Mouse (Mus musculus): Measurements from ENCODE around the gene Cabp4. TPM values are rescaled to one million over a fixed set of nuclear protein-coding genes. Genes with fewer than 3 reads are reported as not detected.

Cabp4 gene
- polyA plus RNA-seq, 1 experiment from 2014 or later: not detected

GRCm38 (mm10) chr19:4101466-4101865, 42.4 kb downstream of the Cabp4 start:
- 59% methylated on average over 6 of the region's 6 CpGs for WGBS
- H3K9ac ChIP-seq (ENCODE audit: low read depth, low read length): peak overlapping the region; percentile 64
- no peak for DNase-seq (ENCODE audit: low spot score)

GRCm38 (mm10) chr19:4100718-4101261, 43.0 kb downstream of the Cabp4 start:
- peaks cover 31% of the 10 kb centered on the region for H3K27me3 ChIP-seq (replicated peaks; ENCODE audit: control insufficient read depth, insufficient read depth, low read length)
- H3K4me3 ChIP-seq (ENCODE audit: low read depth, low read length): peak overlapping the region; percentile 46
- H3K9me3 ChIP-seq (ENCODE audit: control insufficient read depth, low read length): no peaks in the 10 kb centered on the region
- H3K27ac ChIP-seq (replicated peaks; ENCODE audit: low read depth, low read length): no peak overlapping the region
- peak overlapping the region; percentile 64 for H3K9ac ChIP-seq (ENCODE audit: low read depth, low read length)
- WGBS: 3% methylated on average over 24 of the region's 52 CpGs
- no peaks in the 10 kb centered on the region for H3K36me3 ChIP-seq (ENCODE audit: control insufficient read depth, insufficient read depth, low read length)
- peaks cover 25% of the 10 kb centered on the region for H3K4me1 ChIP-seq (ENCODE audit: control insufficient read depth, insufficient read depth, low read length)
- ATAC-seq (ENCODE audit: low read depth) (no peak), DNase-seq (ENCODE audit: low spot score) (peak; percentile 34)
- H3K4me2 ChIP-seq (ENCODE audit: low read depth, low read length): peak overlapping the region; percentile 90

More at GRCm38 (mm10) chr19:4101466-4101865, 42.4 kb downstream of the Cabp4 start:
- Histone ChIP-seq H3K4me1 (ENCODE audit: control insufficient read depth, insufficient read depth, low read length) (peaks cover 25% of the 10 kb centered on the region), H3K4me3 (ENCODE audit: low read depth, low read length) (peak overlapping the region; percentile 46), H3K4me2 (ENCODE audit: low read depth, low read length) (peak overlapping the region; percentile 90), H3K9me3 (ENCODE audit: control insufficient read depth, low read length) (no peaks in the 10 kb centered on the region), H3K27ac (replicated peaks; ENCODE audit: low read depth, low read length) (no peak overlapping the region), H3K36me3 (ENCODE audit: control insufficient read depth, insufficient read depth, low read length) (no peaks in the 10 kb centered on the region), H3K27me3 (replicated peaks; ENCODE audit: control insufficient read depth, insufficient read depth, low read length) (peaks cover 31% of the 10 kb centered on the region)
- ATAC-seq (ENCODE audit: low read depth): no peak

DNA sequence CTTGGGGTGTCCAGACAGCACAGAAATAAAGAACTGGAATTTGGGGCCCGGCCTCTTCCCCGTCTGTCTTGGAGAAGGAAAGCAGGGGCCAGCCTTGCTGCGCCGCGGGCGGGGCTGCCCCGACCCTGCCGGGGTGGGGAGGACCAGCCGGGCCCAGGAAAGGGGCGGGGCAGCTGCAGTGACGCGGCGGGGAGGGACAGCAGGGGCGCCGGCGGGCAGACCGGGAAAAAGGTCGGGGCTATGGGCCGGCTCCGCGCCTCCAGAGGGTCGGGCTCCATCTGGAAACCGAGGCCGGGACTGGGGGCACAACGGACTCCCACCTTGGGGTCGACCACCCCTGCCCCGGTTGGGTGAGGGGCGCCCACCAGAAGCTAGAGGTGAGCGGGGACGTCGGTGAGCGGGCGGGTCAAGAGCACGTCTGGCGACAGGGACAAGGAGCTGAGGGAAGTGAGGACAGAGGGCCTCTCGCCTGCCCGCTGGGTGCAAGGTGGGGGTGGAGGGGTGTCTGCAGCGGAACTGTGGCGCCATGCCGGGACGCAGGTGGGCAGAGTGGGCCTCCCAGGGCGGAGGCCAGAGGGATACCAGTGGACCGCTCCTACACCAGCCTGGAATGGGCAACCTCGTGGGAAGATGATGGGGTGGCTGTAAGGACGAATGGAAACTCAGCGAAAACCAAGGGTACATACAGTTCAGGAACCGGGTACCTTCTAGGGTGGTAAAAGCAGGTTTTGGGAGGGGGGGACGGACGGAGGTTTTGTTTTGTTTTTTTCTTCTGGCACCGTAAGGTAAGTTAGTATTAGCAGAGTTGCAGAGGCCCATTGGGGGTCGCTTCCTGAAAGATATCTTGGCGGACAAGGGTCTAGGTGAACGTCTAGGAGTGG, 43.8 kb downstream of the Cabp4 start, which contains the start of gene Pitpnm1:
Pitpnm1 (plus strand) TSS at position 162 of the 881 bp plus-strand sequence.
- 2% methylated on average over 42 of the region's 53 CpGs for WGBS
- Histone ChIP-seq H3K4me2 (ENCODE audit: low read depth, low read length) (peak within 1 kb of the TSS; percentile 90), H3K27ac (replicated peaks; ENCODE audit: low read depth, low read length) (no peak within 1 kb of the TSS), H3K9me3 (ENCODE audit: control insufficient read depth, low read length) (no peaks in the 10 kb centered on the region), H3K9ac (ENCODE audit: low read depth, low read length) (peak within 1 kb of the TSS; percentile 64), H3K27me3 (replicated peaks; ENCODE audit: control insufficient read depth, insufficient read depth, low read length) (peaks cover 31% of the 10 kb centered on the region), H3K4me1 (ENCODE audit: control insufficient read depth, insufficient read depth, low read length) (peaks cover 25% of the 10 kb centered on the region), H3K4me3 (ENCODE audit: low read depth, low read length) (peak within 1 kb of the TSS; percentile 46), H3K36me3 (ENCODE audit: control insufficient read depth, insufficient read depth, low read length) (no peaks in the 10 kb centered on the region)
- ATAC-seq (ENCODE audit: low read depth) (no peak), DNase-seq (ENCODE audit: low spot score) (peak; percentile 58)

DNA sequence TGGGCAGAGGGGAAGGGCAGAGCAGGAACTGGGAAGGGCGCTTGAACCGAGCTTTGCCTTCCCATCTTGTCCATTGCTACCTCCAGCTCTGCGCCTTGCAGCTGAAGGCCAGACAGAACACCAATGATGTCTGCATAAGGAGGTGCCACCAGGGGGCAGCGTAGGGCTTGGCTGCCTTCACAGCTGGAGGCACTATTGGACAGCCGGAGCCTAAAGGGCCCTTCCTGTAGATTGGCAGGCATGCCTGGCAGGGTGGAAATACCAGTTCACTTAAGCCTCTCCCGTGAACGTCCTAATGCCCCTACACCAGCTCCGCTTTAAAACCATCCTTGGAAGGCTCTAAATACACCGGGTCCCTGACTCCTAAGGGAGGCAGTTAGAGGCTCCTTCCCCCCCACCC, 44.8 kb downstream of the Cabp4 start:
- H3K27ac ChIP-seq (replicated peaks; ENCODE audit: low read depth, low read length): no peak overlapping the region
- H3K9me3 ChIP-seq (ENCODE audit: control insufficient read depth, low read length): no peaks in the 10 kb centered on the region
- WGBS: 13% methylated on average over 9 of the region's 9 CpGs
- DNase-seq (ENCODE audit: low spot score) (peak; percentile 93), ATAC-seq (ENCODE audit: low read depth) (peak; percentile 24; the same call in 1 of the 2 replicates)
- H3K36me3 ChIP-seq (ENCODE audit: control insufficient read depth, insufficient read depth, low read length): no peaks in the 10 kb centered on the region
- H3K4me2 ChIP-seq (ENCODE audit: low read depth, low read length): peak overlapping the region; percentile 90
- peaks cover 25% of the 10 kb centered on the region for H3K4me1 ChIP-seq (ENCODE audit: control insufficient read depth, insufficient read depth, low read length)
- peaks cover 31% of the 10 kb centered on the region for H3K27me3 ChIP-seq (replicated peaks; ENCODE audit: control insufficient read depth, insufficient read depth, low read length)
- no peak overlapping the region for H3K9ac ChIP-seq (ENCODE audit: low read depth, low read length)
- H3K4me3 ChIP-seq (ENCODE audit: low read depth, low read length): no peak overlapping the region

GRCm38 (mm10) chr19:4098426-4098825, 45.4 kb downstream of the Cabp4 start:
- ATAC-seq (ENCODE audit: low read depth) (no peak), DNase-seq (ENCODE audit: low spot score) (no peak)
- H3K9ac ChIP-seq (ENCODE audit: low read depth, low read length): no peak overlapping the region
- no peak overlapping the region for H3K27ac ChIP-seq (replicated peaks; ENCODE audit: low read depth, low read length)
- peaks cover 31% of the 10 kb centered on the region for H3K27me3 ChIP-seq (replicated peaks; ENCODE audit: control insufficient read depth, insufficient read depth, low read length)
- no peak overlapping the region for H3K4me3 ChIP-seq (ENCODE audit: low read depth, low read length)
- H3K4me1 ChIP-seq (ENCODE audit: control insufficient read depth, insufficient read depth, low read length): peaks cover 25% of the 10 kb centered on the region
- H3K4me2 ChIP-seq (ENCODE audit: low read depth, low read length): no peak overlapping the region
- no peaks in the 10 kb centered on the region for H3K36me3 ChIP-seq (ENCODE audit: control insufficient read depth, insufficient read depth, low read length)
- WGBS: 90% methylated on average over 13 of the region's 13 CpGs
- H3K9me3 ChIP-seq (ENCODE audit: control insufficient read depth, low read length): no peaks in the 10 kb centered on the region

GRCm38 (mm10) chr19:4097441-4097825, 46.4 kb downstream of the Cabp4 start:
- H3K9ac ChIP-seq (ENCODE audit: low read depth, low read length): peak overlapping the region; percentile 60
- H3K4me1 ChIP-seq (ENCODE audit: control insufficient read depth, insufficient read depth, low read length): peaks cover 25% of the 10 kb centered on the region
- H3K4me3 ChIP-seq (ENCODE audit: low read depth, low read length): peak overlapping the region; percentile 56
- peak; percentile 88 for DNase-seq (ENCODE audit: low spot score)
- H3K36me3 ChIP-seq (ENCODE audit: control insufficient read depth, insufficient read depth, low read length): no peaks in the 10 kb centered on the region
- no peaks in the 10 kb centered on the region for H3K9me3 ChIP-seq (ENCODE audit: control insufficient read depth, low read length)
- H3K27me3 ChIP-seq (replicated peaks; ENCODE audit: control insufficient read depth, insufficient read depth, low read length): peaks cover 31% of the 10 kb centered on the region
- H3K4me2 ChIP-seq (ENCODE audit: low read depth, low read length): peak overlapping the region; percentile 66
- peak overlapping the region; percentile 79 for H3K27ac ChIP-seq (replicated peaks; ENCODE audit: low read depth, low read length)
- 2% methylated on average over 17 of the region's 21 CpGs for WGBS
- ATAC-seq (ENCODE audit: low read depth): peak; percentile 23

DNA sequence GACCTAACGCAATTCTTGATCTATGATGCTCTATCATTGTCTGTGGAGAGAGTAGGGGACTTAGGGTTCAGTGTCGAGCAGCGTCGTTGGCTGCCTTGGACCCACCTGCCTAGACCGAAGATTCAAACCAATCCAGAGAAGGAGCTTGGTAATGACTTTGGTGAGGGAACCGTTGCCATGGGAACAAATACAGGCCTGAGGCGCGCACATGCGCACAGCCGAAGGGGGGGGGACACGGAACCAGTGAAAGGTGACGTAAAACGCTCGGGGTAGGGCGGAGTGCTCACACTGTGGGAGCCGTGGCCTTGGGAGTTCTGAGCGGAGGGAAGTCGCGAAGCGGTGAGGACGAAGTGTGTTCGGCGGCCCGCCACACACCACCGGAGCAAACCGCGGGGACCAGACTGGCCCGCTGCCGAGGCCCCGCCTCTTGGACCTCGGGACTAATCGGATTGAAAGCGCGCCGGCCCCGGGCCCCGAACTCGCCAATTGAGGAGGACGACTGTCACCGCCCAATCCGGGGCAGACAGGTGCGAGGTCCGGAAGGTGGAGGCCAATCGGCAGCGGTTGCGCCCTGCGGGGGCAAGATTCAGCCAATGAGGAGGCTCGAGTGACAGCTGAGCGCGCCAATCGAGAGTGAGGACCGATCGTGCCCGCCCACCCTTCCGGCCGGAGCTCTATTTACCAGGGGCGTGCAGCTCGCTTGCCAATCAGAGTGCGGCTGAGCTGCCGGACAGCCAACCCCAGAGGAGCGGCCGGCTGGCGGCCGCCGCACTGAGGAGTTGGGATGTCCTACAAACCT, 47.0 kb downstream of the Cabp4 start, which contains the start of gene Cdk2ap2:
Cdk2ap2 (plus strand) TSS at position 541 of the 799 bp plus-strand sequence.
- DNase-seq (ENCODE audit: low spot score): peak; percentile 99
- Histone ChIP-seq H3K9me3 (ENCODE audit: control insufficient read depth, low read length) (no peaks in the 10 kb centered on the region), H3K4me1 (ENCODE audit: control insufficient read depth, insufficient read depth, low read length) (peaks cover 25% of the 10 kb centered on the region), H3K4me3 (ENCODE audit: low read depth, low read length) (peak within 1 kb of the TSS; percentile 56), H3K4me2 (ENCODE audit: low read depth, low read length) (peak within 1 kb of the TSS; percentile 66), H3K36me3 (ENCODE audit: control insufficient read depth, insufficient read depth, low read length) (no peaks in the 10 kb centered on the region), H3K27ac (replicated peaks; ENCODE audit: low read depth, low read length) (peak within 1 kb of the TSS; percentile 79), H3K9ac (ENCODE audit: low read depth, low read length) (peak within 1 kb of the TSS; percentile 60), H3K27me3 (replicated peaks; ENCODE audit: control insufficient read depth, insufficient read depth, low read length) (peaks cover 28% of the 10 kb centered on the region)
- peak; percentile 95 for ATAC-seq (ENCODE audit: low read depth)
- under 1% methylated on average over 45 of the region's 65 CpGs for WGBS

- H3K4me2 ChIP-seq (ENCODE audit: low read depth, low read length): no peak overlapping the region
- WGBS: 65% methylated on average over 3 of the region's 3 CpGs
- no peaks in the 10 kb centered on the region for H3K36me3 ChIP-seq (ENCODE audit: control insufficient read depth, insufficient read depth, low read length)
Observed at GRCm38 (mm10) chr19:4095802-4096201, 48.0 kb downstream of the Cabp4 start.

More at GRCm38 (mm10) chr19:4095802-4096201, 48.0 kb downstream of the Cabp4 start:
- H3K4me1 ChIP-seq (ENCODE audit: control insufficient read depth, insufficient read depth, low read length): peaks cover 22% of the 10 kb centered on the region
- no peak overlapping the region for H3K4me3 ChIP-seq (ENCODE audit: low read depth, low read length)
- ATAC-seq (ENCODE audit: low read depth): no peak
- no peak overlapping the region for H3K9ac ChIP-seq (ENCODE audit: low read depth, low read length)
- no peak for DNase-seq (ENCODE audit: low spot score)
- H3K27ac ChIP-seq (replicated peaks; ENCODE audit: low read depth, low read length): no peak overlapping the region
- no peaks in the 10 kb centered on the region for H3K9me3 ChIP-seq (ENCODE audit: control insufficient read depth, low read length)
- H3K27me3 ChIP-seq (replicated peaks; ENCODE audit: control insufficient read depth, insufficient read depth, low read length): peaks cover 17% of the 10 kb centered on the region
